Mouse (Mus musculus) limb, embryonic 14.5 days (tissue): ENCODE results near the gene Tekt5. TPM values are rescaled to one million over a fixed set of nuclear protein-coding genes. Genes with fewer than 3 reads are reported as not detected.

Experiments used
- ATAC-seq: fragments of 200-750 bp; cut with Nextera tagmentation; 2 replicates; pipeline ENCODE4 v1.8.0; 2017; ENCODE audit warnings: low read depth, moderate number of reproducible peaks, moderate TSS enrichment; ENCODE audit not compliant: low FRiP score
- DNase-seq: peaks from one replicate; pipeline ENCODE4 v3.0.0-alpha.2; 2015; ENCODE audit warnings: low spot score
- H3K27ac ChIP-seq: fragments of 300-500 bp; sonication (generic); replicated peaks from 2 replicates; pipeline ENCODE4 v1.5.1; 2014; ENCODE audit warnings: low read depth, mild to moderate bottlenecking, low read length, moderate library complexity, mixed read lengths
- H3K27me3 ChIP-seq: fragments of 300-500 bp; sonication (generic); 2 replicates; pipeline ENCODE4 v1.6.1; 2014; ENCODE audit warnings: low read length, mixed read lengths; ENCODE audit not compliant: control insufficient read depth, insufficient read depth
- H3K36me3 ChIP-seq: fragments of 300-500 bp; sonication (generic); 2 replicates; pipeline ENCODE4 v1.6.1; 2014; ENCODE audit warnings: mild to moderate bottlenecking, low read length, moderate library complexity, mixed read lengths; ENCODE audit not compliant: control insufficient read depth, insufficient read depth
- H3K4me1 ChIP-seq: fragments of 300-500 bp; sonication (generic); 2 replicates; pipeline ENCODE4 v1.6.1; 2014; ENCODE audit warnings: antibody characterized with exemption, low read length, mixed read lengths; ENCODE audit not compliant: control insufficient read depth, insufficient read depth
- H3K4me2 ChIP-seq: fragments of 300-500 bp; sonication (generic); replicated peaks from 2 replicates; pipeline ENCODE4 v1.6.1; 2014; ENCODE audit warnings: low read depth, mild to moderate bottlenecking, low read length, moderate library complexity; ENCODE audit not compliant: severe bottlenecking
- H3K4me3 ChIP-seq: fragments of 300-500 bp; sonication (generic); replicated peaks from 2 replicates; pipeline ENCODE4 v1.5.1; 2014; ENCODE audit warnings: low read length
- H3K9ac ChIP-seq: fragments of 300-500 bp; sonication (generic); 2 replicates; pipeline ENCODE4 v1.6.1; 2014; ENCODE audit warnings: mild to moderate bottlenecking, low read depth, low read length, moderate library complexity; ENCODE audit not compliant: severe bottlenecking
- H3K9me3 ChIP-seq: fragments of 300-500 bp; sonication (generic); 2 replicates; pipeline ENCODE4 v1.6.1; 2016; ENCODE audit warnings: low read length; ENCODE audit not compliant: control insufficient read depth
- POLR2A ChIP-seq: fragments of 200-500 bp; IDR thresholded peaks from 2 replicates; pipeline ENCODE4 v1.8.0; 2012; ENCODE audit warnings: inconsistent platforms, mild to moderate bottlenecking, moderate library complexity, borderline replicate concordance; ENCODE audit not compliant: insufficient read depth, insufficient read length; ENCODE audit errors: extremely low read depth
- WGBS: fragments of 180-500 bp; shearing (Covaris S2); extraction: QIAGEN DNeasy Blood & Tissue Kit; methylation state at CpG from one replicate; pipeline ENCODE4 v1.1.7; 2014; 5-methylcytosine and 5-hydroxymethylcytosine counted together
- polyA plus RNA-seq, 2 experiments: library from polyadenylated mRNA; depleted of rRNA in 1 of 2; stranded (reverse) in 1 of 2; unstranded in 1 of 2; fragments of >200 nt; fragmentation: Nextera tagmentation in 1 of 2; extraction: Ambion mirVana in 1 of 2; gene quantifications; 2 replicates each; pipeline versions ENCODE4 v1.2.1 to v1.2.3; 2012 to 2014

Tekt5 gene
- polyA plus RNA-seq, 2 experiments: 1.4 to 2.0 TPM

- H3K4me3 ChIP-seq: no peak overlapping the region
- H3K27me3 ChIP-seq: no peaks in the 10 kb centered on the region
- no peaks in the 10 kb centered on the region for H3K36me3 ChIP-seq
- ATAC-seq (no peak), DNase-seq (no peak)
- no peaks in the 10 kb centered on the region for H3K4me1 ChIP-seq
- no peak overlapping the region for H3K27ac ChIP-seq
- no peak for TF ChIP-seq POLR2A
- H3K9me3 ChIP-seq: no peaks in the 10 kb centered on the region
- no peak overlapping the region for H3K4me2 ChIP-seq
- no peak overlapping the region for H3K9ac ChIP-seq
- WGBS: 83% methylated on average over 6 of the region's 6 CpGs
Measured at GRCm38 (mm10) chr16:10436166-10436565, 40.9 kb upstream of the Tekt5 start.

GRCm38 (mm10) chr16:10433344-10433743 is 38.1 kb upstream of the Tekt5 start:
- DNase-seq (no peak), ATAC-seq (no peak)
- TF ChIP-seq POLR2A: no peak
- Histone ChIP-seq H3K4me2 (no peak overlapping the region), H3K9me3 (no peaks in the 10 kb centered on the region), H3K36me3 (no peaks in the 10 kb centered on the region; the same call in 1 of the 2 replicates), H3K9ac (no peak overlapping the region), H3K4me1 (no peaks in the 10 kb centered on the region), H3K4me3 (no peak overlapping the region), H3K27me3 (no peaks in the 10 kb centered on the region), H3K27ac (no peak overlapping the region)
- WGBS: 88% methylated on average over 5 of the region's 5 CpGs

GRCm38 (mm10) chr16:10432387-10432786 is 37.1 kb upstream of the Tekt5 start:
- no peak for TF ChIP-seq POLR2A
- DNase-seq: no peak
- WGBS: 79% methylated on average over 4 of the region's 4 CpGs

GRCm38 (mm10) chr16:10431911-10432310 is 36.6 kb upstream of the Tekt5 start:
- TF ChIP-seq POLR2A: no peak
- Histone ChIP-seq H3K27me3 (no peaks in the 10 kb centered on the region), H3K27ac (no peak overlapping the region), H3K9me3 (no peaks in the 10 kb centered on the region), H3K36me3 (peaks cover 7% of the 10 kb centered on the region), H3K9ac (no peak overlapping the region), H3K4me3 (no peak overlapping the region), H3K4me1 (no peaks in the 10 kb centered on the region), H3K4me2 (no peak overlapping the region)
- ATAC-seq (no peak), DNase-seq (no peak)
- whole genome bisulfite sequencing: 65% methylated on average over 1 of the region's 1 CpGs

More at GRCm38 (mm10) chr16:10432387-10432786, 37.1 kb upstream of the Tekt5 start:
- no peak for ATAC-seq
- Histone ChIP-seq H3K27me3 (no peaks in the 10 kb centered on the region), H3K4me2 (no peak overlapping the region), H3K9ac (no peak overlapping the region), H3K36me3 (peaks cover 2% of the 10 kb centered on the region; the same call in 1 of the 2 replicates), H3K9me3 (no peaks in the 10 kb centered on the region), H3K4me3 (no peak overlapping the region), H3K27ac (no peak overlapping the region), H3K4me1 (no peaks in the 10 kb centered on the region)

GRCm38 (mm10) chr16:10420447-10421054 is 25.3 kb upstream of the Tekt5 start:
- Histone ChIP-seq H3K4me3 (no peak overlapping the region), H3K27me3 (no peaks in the 10 kb centered on the region), H3K36me3 (peaks cover 90% of the 10 kb centered on the region), H3K4me2 (no peak overlapping the region), H3K4me1 (no peaks in the 10 kb centered on the region), H3K9me3 (no peaks in the 10 kb centered on the region), H3K9ac (no peak overlapping the region), H3K27ac (no peak overlapping the region)
- ATAC-seq (no peak), DNase-seq (no peak)
- TF ChIP-seq POLR2A: no peak
- 95% methylated on average over 9 of the region's 9 CpGs for WGBS
